ENCODE assay signal across 20 mouse cellular contexts in the genomic region with DNA sequence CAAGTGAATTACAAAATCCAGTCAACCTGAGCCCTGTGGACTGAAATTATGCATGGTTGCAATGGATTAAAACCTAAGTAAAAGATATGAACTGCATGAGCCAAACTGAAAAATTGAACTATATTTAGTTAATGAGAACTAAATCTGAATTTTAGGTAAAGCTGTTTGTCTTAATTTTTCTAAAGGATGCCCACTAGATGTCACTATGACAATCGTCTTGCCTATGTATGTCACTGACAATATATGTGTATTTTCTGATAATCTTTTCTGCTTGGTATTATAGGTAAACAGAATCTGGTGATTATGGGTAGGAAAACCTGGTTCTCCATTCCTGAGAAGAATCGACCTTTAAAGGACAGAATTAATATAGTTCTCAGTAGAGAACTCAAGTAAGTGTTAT. TPM values are rescaled to one million over a fixed set of nuclear protein-coding genes. Genes with fewer than 3 reads are reported as not detected.
DNase-seq lines count a peak whose midpoint lies in the region; ATAC-seq and TF ChIP-seq lines count a peak whose summit lies in the region.
"Had no signal": no experiment of that assay in that cellular context is flagged by ENCODE, and none has a peak within 500 bp of the region (broad histone marks: within the 10 kb centered on the region; RNA-seq: fewer than 3 reads in every experiment).

No protein-coding gene starts in this region.

- H3K36me3 ChIP-seq in intestine, postnatal 0 days (ENCODE audit: control insufficient read depth, insufficient read depth), result peaks cover 7% of the 10 kb centered on the region
- no peaks in the 10 kb centered on the region for H3K36me3 ChIP-seq in intestine, embryonic 16.5 days (ENCODE audit: control insufficient read depth, insufficient read depth, low read length)
- no peaks in the 10 kb centered on the region for H3K36me3 ChIP-seq in midbrain, postnatal 0 days (ENCODE audit: insufficient read depth, low read length)
- H3K36me3 ChIP-seq in midbrain, embryonic 16.5 days (ENCODE audit: control insufficient read depth, insufficient read depth, low read length), result no peaks in the 10 kb centered on the region

- no peak overlapping the region for H3K4me3 ChIP-seq in intestine, postnatal 0 days (ENCODE audit: low read depth, low read length)
- no peak overlapping the region for H3K4me3 ChIP-seq in intestine, embryonic 16.5 days (ENCODE audit: low read length)
- no peak overlapping the region for H3K4me3 ChIP-seq in midbrain, postnatal 0 days (ENCODE audit: low read depth, low read length)
- no peak overlapping the region for H3K4me3 ChIP-seq in midbrain, embryonic 16.5 days (ENCODE audit: low read depth, low read length)
- H3K4me3 ChIP-seq: forebrain, embryonic 10.5 days; lung, embryonic 15.5 days; myocyte had no signal

- no peak overlapping the region for H3K9ac ChIP-seq in intestine, postnatal 0 days (ENCODE audit: low read depth, low read length)
- H3K9ac ChIP-seq in intestine, embryonic 16.5 days (ENCODE audit: low read depth, low read length), result no peak overlapping the region
- no peak overlapping the region for H3K9ac ChIP-seq in midbrain, postnatal 0 days (replicated peaks; ENCODE audit: low read length, poor library complexity, severe bottlenecking)
- no peak overlapping the region for H3K9ac ChIP-seq in midbrain, embryonic 16.5 days (ENCODE audit: low read depth, low read length)
- H3K9ac ChIP-seq: lung, embryonic 15.5 days had no signal

- 61% methylated on average over 2 of the region's 2 CpGs for WGBS in intestine, postnatal 0 days
- 59% methylated on average over 2 of the region's 2 CpGs for WGBS in intestine, embryonic 16.5 days
- 55% methylated on average over 2 of the region's 2 CpGs for WGBS in midbrain, postnatal 0 days
- WGBS in midbrain, embryonic 16.5 days, result 56% methylated on average over 2 of the region's 2 CpGs

- H3K4me2 ChIP-seq in intestine, postnatal 0 days (replicated peaks; ENCODE audit: low read depth), result no peak overlapping the region
- no peak overlapping the region for H3K4me2 ChIP-seq in intestine, embryonic 16.5 days (ENCODE audit: low read depth, low read length)
- H3K4me2 ChIP-seq in midbrain, postnatal 0 days (ENCODE audit: low read depth, low read length, poor library complexity, severe bottlenecking), result no peak overlapping the region
- no peak overlapping the region for H3K4me2 ChIP-seq in midbrain, embryonic 16.5 days (ENCODE audit: low read length)
- H3K4me2 ChIP-seq: heart, embryonic 11.5 days; lung, embryonic 15.5 days had no signal

- H3K27me3 ChIP-seq in intestine, postnatal 0 days (replicated peaks; ENCODE audit: control insufficient read depth, insufficient read depth, low read length), result no peaks in the 10 kb centered on the region
- no peaks in the 10 kb centered on the region for H3K27me3 ChIP-seq in intestine, embryonic 16.5 days (replicated peaks; ENCODE audit: control insufficient read depth, insufficient read depth, low read length)
- H3K27me3 ChIP-seq in midbrain, postnatal 0 days (ENCODE audit: insufficient read depth, low read length), result no peaks in the 10 kb centered on the region
- H3K27me3 ChIP-seq in midbrain, embryonic 16.5 days (ENCODE audit: control insufficient read depth, insufficient read depth, low read depth, low read length), result no peaks in the 10 kb centered on the region
- H3K27me3 ChIP-seq: lung, embryonic 15.5 days had no signal

- H3K9me3 ChIP-seq in intestine, postnatal 0 days (ENCODE audit: control insufficient read depth), result no peaks in the 10 kb centered on the region
- H3K9me3 ChIP-seq in intestine, embryonic 16.5 days (ENCODE audit: control insufficient read depth, low read length), result no peaks in the 10 kb centered on the region
- H3K9me3 ChIP-seq in midbrain, postnatal 0 days (ENCODE audit: low read length), result no peaks in the 10 kb centered on the region
- H3K9me3 ChIP-seq in midbrain, embryonic 16.5 days (replicated peaks; ENCODE audit: control insufficient read depth, low read length, poor library complexity, severe bottlenecking), result no peaks in the 10 kb centered on the region
- H3K9me3 ChIP-seq: forebrain, embryonic 10.5 days; G1E; lung, embryonic 15.5 days had no signal

- TF ChIP-seq CTCF in intestine, postnatal 0 days (IDR thresholded peaks at IDR 0.05; ENCODE audit: low read depth), result peak; percentile 50
- TF ChIP-seq CTCF in midbrain, postnatal 0 days (IDR thresholded peaks at IDR 0.05), result peak; percentile 71

- H3K4me1 ChIP-seq in intestine, postnatal 0 days (replicated peaks; ENCODE audit: control insufficient read depth, insufficient read depth, low read length), result 0 out of 2 replicates have a peak, but pooled peaks cover 6% of the 10 kb centered on the region
- H3K4me1 ChIP-seq in intestine, embryonic 16.5 days (ENCODE audit: control insufficient read depth, insufficient read depth, low read length), result peaks cover 14% of the 10 kb centered on the region
- H3K4me1 ChIP-seq in midbrain, postnatal 0 days (ENCODE audit: insufficient read depth, low read length), result no peaks in the 10 kb centered on the region
- peaks cover 13% of the 10 kb centered on the region for H3K4me1 ChIP-seq in midbrain, embryonic 16.5 days (ENCODE audit: control insufficient read depth, insufficient read depth, low read length)

- peak; percentile 52 for DNase-seq in midbrain, postnatal 0 days (ENCODE audit: low spot score)
- DNase-seq in brain, adult 2 months (ENCODE audit: low read depth, low spot score), result peak; percentile 38
- no peak for DNase-seq in c-Kit-positive CD71-positive TER-119-positive erythroid progenitor cells, embryonic 14.5 days (ENCODE audit: low spot score)
- DNase-seq: cerebellum, adult 18-20 months; heart, postnatal 36 days; kidney, postnatal 25 days; layer of hippocampus, postnatal 36 days; thymus, postnatal 25 days had no signal

- no peak for ATAC-seq in intestine, postnatal 0 days
- no peak for ATAC-seq in intestine, embryonic 16.5 days
- no peak for ATAC-seq in midbrain, postnatal 0 days (ENCODE audit: low FRiP score)
- no peak for ATAC-seq in midbrain, embryonic 16.5 days
- ATAC-seq in erythroid progenitor cell, adult 5-6 weeks (replicated peaks; ENCODE audit: low FRiP score, poor library complexity, severe bottlenecking), result no peak
- ATAC-seq: inflammation-experienced regulatory T-cells, adult 6 months had no signal

- H3K27ac ChIP-seq in intestine, postnatal 0 days (ENCODE audit: low read depth, low read length), result no peak overlapping the region
- no peak overlapping the region for H3K27ac ChIP-seq in intestine, embryonic 16.5 days (ENCODE audit: low read length)
- no peak overlapping the region for H3K27ac ChIP-seq in midbrain, postnatal 0 days (ENCODE audit: low read depth, low read length)
- no peak overlapping the region for H3K27ac ChIP-seq in midbrain, embryonic 16.5 days (ENCODE audit: low read length)
- H3K27ac ChIP-seq: forebrain, embryonic 10.5 days; lung, embryonic 15.5 days had no signal

RNA-seq across cellular contexts. Expression of a gene that starts 2.8 kb away (rescaled TPM):
- polyA plus RNA-seq in intestine, postnatal 0 days (2015; fragmentation: Nextera tagmentation; extraction: Ambion mirVana), result 8.0 and 9.5 TPM in 2 replicates
- polyA plus RNA-seq in intestine, embryonic 16.5 days (2015; fragmentation: Nextera tagmentation; extraction: Ambion mirVana), result 16.4 and 17.1 TPM in 2 replicates
- total RNA-seq in midbrain, postnatal 0 days (2014; rRNA removed), result 18.6 and 28.8 TPM in 2 replicates
- 18.8 and 19.7 TPM in 2 replicates for polyA plus RNA-seq in midbrain, postnatal 0 days (2015; fragmentation: Nextera tagmentation; extraction: Ambion mirVana)
- 21.8 and 25.0 TPM in 2 replicates for polyA plus RNA-seq in midbrain, embryonic 16.5 days (2015; fragmentation: Nextera tagmentation; extraction: Ambion mirVana)
- 28.1 and 38.1 TPM in 2 replicates for total RNA-seq in erythroid progenitor cell, adult 5-6 weeks (2015; ENCODE audit: low replicate concordance)
- total RNA-seq in erythroid progenitor cell, adult 5-6 weeks (2017; ENCODE audit: low replicate concordance), result 20.0 and 45.6 TPM in 2 replicates

RNA-seq across cellular contexts. Expression of a gene that starts 3.1 kb away (rescaled TPM):
- 10.2 and 11.0 TPM in 2 replicates for polyA plus RNA-seq in intestine, postnatal 0 days (2015; fragmentation: Nextera tagmentation; extraction: Ambion mirVana)
- polyA plus RNA-seq in intestine, embryonic 16.5 days (2015; fragmentation: Nextera tagmentation; extraction: Ambion mirVana), result 15.8 and 17.8 TPM in 2 replicates
- 2.4 and 3.2 TPM in 2 replicates for total RNA-seq in midbrain, postnatal 0 days (2014; rRNA removed)
- 1.9 and 2.1 TPM in 2 replicates for polyA plus RNA-seq in midbrain, postnatal 0 days (2015; fragmentation: Nextera tagmentation; extraction: Ambion mirVana)
- polyA plus RNA-seq in midbrain, embryonic 16.5 days (2015; fragmentation: Nextera tagmentation; extraction: Ambion mirVana), result 3.2 and 3.3 TPM in 2 replicates
- total RNA-seq in erythroid progenitor cell, adult 5-6 weeks (2015; ENCODE audit: low replicate concordance), result 13.7 and 18.9 TPM in 2 replicates
- total RNA-seq in erythroid progenitor cell, adult 5-6 weeks (2017; ENCODE audit: low replicate concordance), result 6.8 and 16.6 TPM in 2 replicates

RNA-seq across cellular contexts. Expression of a gene that starts 51.9 kb away (rescaled TPM):
- polyA plus RNA-seq in intestine, postnatal 0 days (2015; fragmentation: Nextera tagmentation; extraction: Ambion mirVana), result 0.34 and 0.73 TPM in 2 replicates
- polyA plus RNA-seq in intestine, embryonic 16.5 days (2015; fragmentation: Nextera tagmentation; extraction: Ambion mirVana), result 0.40 and 0.65 TPM in 2 replicates
- total RNA-seq in midbrain, postnatal 0 days (2014; rRNA removed), result not detected in 2 replicates
- 0.30 and 0.45 TPM in 2 replicates for polyA plus RNA-seq in midbrain, postnatal 0 days (2015; fragmentation: Nextera tagmentation; extraction: Ambion mirVana)
- polyA plus RNA-seq in midbrain, embryonic 16.5 days (2015; fragmentation: Nextera tagmentation; extraction: Ambion mirVana), result 0.75 and 0.87 TPM in 2 replicates
- not detected in 2 replicates for total RNA-seq in erythroid progenitor cell, adult 5-6 weeks (2015; ENCODE audit: low replicate concordance)
- total RNA-seq in erythroid progenitor cell, adult 5-6 weeks (2017; ENCODE audit: low replicate concordance), result not detected in 2 replicates
- total RNA-seq: adrenal gland, postnatal 4 days; G1E; heart, postnatal 36 days; layer of hippocampus, postnatal 36 days; megakaryocyte-erythroid progenitor cell, adult 5-6 weeks had no signal
- polyA plus RNA-seq: G1E, myocyte had no signal
